Mouse (Mus musculus) intestine, embryonic 15.5 days (tissue): Measurements from ENCODE around the gene Trp53bp2. TPM values are rescaled to one million over a fixed set of nuclear protein-coding genes. Genes with fewer than 3 reads are reported as not detected.
A peak's percentile ranks its signal among the peaks of the same experiment; 100 is the strongest.

Source experiments
- ATAC-seq: fragments of 200-750 bp; cut with Nextera tagmentation; 2 replicates; pipeline ENCODE4 v1.8.0; 2017; ENCODE audit warnings: moderate TSS enrichment, moderate library complexity
- H3K27ac ChIP-seq: fragments of 300-500 bp; sonication (generic); 2 replicates; pipeline ENCODE4 v1.5.1; 2015; ENCODE audit warnings: mild to moderate bottlenecking, inconsistent platforms
- H3K27me3 ChIP-seq: fragments of 300-500 bp; sonication (generic); replicated peaks from 2 replicates; pipeline ENCODE4 v1.6.1; 2015; ENCODE audit warnings: inconsistent platforms
- H3K36me3 ChIP-seq: fragments of 300-500 bp; sonication (generic); 2 replicates; pipeline ENCODE4 v1.6.1; 2015; ENCODE audit warnings: inconsistent platforms
- H3K4me1 ChIP-seq: fragments of 300-500 bp; sonication (generic); replicated peaks from 2 replicates; pipeline ENCODE4 v1.6.1; 2015; ENCODE audit warnings: inconsistent platforms
- H3K4me2 ChIP-seq: fragments of 300-500 bp; sonication (generic); replicated peaks from 2 replicates; pipeline ENCODE4 v1.6.1; 2015; ENCODE audit warnings: mild to moderate bottlenecking, inconsistent platforms
- H3K4me3 ChIP-seq: fragments of 300-500 bp; sonication (generic); replicated peaks from 2 replicates; pipeline ENCODE4 v1.5.1; 2015; ENCODE audit warnings: inconsistent platforms
- H3K9ac ChIP-seq: fragments of 300-500 bp; sonication (generic); 2 replicates; pipeline ENCODE4 v1.6.1; 2015; ENCODE audit warnings: inconsistent platforms
- H3K9me3 ChIP-seq: fragments of 300-500 bp; sonication (generic); 2 replicates; pipeline ENCODE4 v1.6.1; 2016; ENCODE audit warnings: inconsistent platforms
- WGBS: fragments of 180-500 bp; shearing (Covaris S2); methylation state at CpG from one replicate; pipeline ENCODE4 v1.1.7; 2015; 5-methylcytosine and 5-hydroxymethylcytosine counted together
- polyA plus RNA-seq: library from polyadenylated mRNA; unstranded; fragments of >200 nt; fragmentation: Nextera tagmentation; extraction: Ambion mirVana; gene quantifications from 2 replicates; pipeline ENCODE4 v1.2.1, GENCODE M21; 2015

Gene Trp53bp2
- polyA plus RNA-seq, 1 experiment from 2014 or later = 22.6 TPM

DNA sequence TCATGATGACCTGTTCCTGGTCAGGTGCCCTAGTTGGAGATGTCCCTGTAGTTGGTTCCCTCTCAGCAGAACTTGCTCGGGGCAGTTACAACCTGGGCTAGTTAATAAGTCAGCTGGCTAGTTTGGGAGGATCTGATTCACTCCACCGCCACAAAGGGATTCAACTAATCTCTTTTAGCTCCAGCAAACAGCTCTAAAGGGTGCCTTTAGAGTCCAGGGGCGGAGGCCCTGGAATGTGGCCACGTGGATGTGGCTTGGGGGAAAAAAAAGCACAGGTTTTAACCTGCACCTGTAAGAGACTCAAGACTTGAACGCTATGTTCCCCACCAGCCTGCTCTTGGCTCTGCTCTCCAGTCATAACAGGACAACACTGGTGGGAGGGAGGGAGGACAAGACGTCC is 87.7 kb downstream of the Trp53bp2 start:
- no peaks in the 10 kb centered on the region for H3K27me3 ChIP-seq
- no peak overlapping the region for H3K4me3 ChIP-seq
- no peak overlapping the region for H3K9ac ChIP-seq
- 0 out of 2 replicates have a peak overlapping the region, but pooled peaks have one; percentile 49 for H3K27ac ChIP-seq
- 0 out of 2 replicates have a peak, but pooled peaks cover 4% of the 10 kb centered on the region for H3K36me3 ChIP-seq
- WGBS = 58% methylated on average over 6 of the region's 6 CpGs
- no peaks in the 10 kb centered on the region for H3K9me3 ChIP-seq
- peak; percentile 24 for ATAC-seq
- no peak overlapping the region for H3K4me2 ChIP-seq
- H3K4me1 ChIP-seq = peaks cover 42% of the 10 kb centered on the region

DNA sequence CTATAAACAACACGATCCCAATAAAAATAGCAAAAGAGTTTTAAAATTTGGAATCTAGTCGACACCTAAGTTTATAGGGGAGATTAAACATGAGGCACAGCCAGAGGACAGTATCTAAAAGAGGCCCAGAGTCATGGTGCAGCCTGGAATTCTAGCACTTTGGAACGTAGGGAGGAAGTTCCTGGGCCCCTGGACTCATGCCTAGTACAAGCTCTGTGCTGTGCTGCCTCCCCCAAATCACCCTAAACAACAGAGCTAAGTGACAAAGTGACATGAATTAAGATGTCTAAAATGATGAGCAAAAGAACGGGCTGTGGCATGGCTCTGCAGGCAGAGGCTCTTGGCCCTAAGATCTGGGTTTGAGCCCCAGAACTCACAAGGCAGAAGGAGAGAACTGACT is 88.8 kb downstream of the Trp53bp2 start:
- Histone ChIP-seq H3K36me3 (no peaks in the 10 kb centered on the region), H3K27me3 (no peaks in the 10 kb centered on the region), H3K9ac (no peak overlapping the region), H3K27ac (no peak overlapping the region; the same call in 1 of the 2 replicates), H3K4me3 (no peak overlapping the region), H3K4me1 (peaks cover 47% of the 10 kb centered on the region), H3K4me2 (no peak overlapping the region), H3K9me3 (no peaks in the 10 kb centered on the region)
- whole genome bisulfite sequencing = 38% methylated on average over 4 of the region's 4 CpGs
- ATAC-seq = no peak

DNA sequence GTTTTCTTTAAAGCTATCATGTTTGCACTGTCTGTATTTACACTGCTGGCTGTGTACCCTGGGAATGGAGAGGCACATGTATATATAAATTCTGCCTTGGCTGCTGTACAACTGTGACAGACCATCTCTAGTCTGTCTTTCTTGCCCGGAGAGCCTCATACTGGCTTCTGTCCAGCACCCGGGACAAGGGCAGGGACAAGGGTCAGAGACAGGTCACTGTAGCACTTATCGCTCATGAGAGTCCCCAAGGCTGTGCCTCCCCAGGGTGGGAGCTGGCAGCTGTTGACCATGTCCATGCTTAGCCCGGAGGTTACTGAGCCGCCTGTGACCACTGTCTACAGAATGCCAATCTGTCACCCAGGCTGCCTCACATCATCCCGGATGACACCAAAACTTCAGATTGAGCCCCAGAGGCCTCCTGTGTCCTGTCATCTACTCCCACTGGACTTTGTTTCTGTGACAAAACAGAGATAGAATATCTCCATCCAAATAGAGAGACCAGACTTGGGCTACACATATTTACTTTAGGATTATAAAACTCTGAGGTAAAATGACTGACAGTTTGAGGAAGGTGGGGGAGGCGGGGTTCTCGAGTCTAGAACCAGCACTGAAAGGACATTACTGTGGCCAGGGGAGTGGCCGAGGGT is 90.6 kb downstream of the Trp53bp2 start:
- Histone ChIP-seq H3K4me2 (no peak overlapping the region), H3K9me3 (no peaks in the 10 kb centered on the region), H3K27ac (peak overlapping the region; percentile 61), H3K9ac (no peak overlapping the region), H3K27me3 (no peaks in the 10 kb centered on the region), H3K36me3 (no peaks in the 10 kb centered on the region), H3K4me1 (peaks cover 62% of the 10 kb centered on the region), H3K4me3 (no peak overlapping the region)
- peak; percentile 19 for ATAC-seq
- WGBS = 47% methylated on average over 9 of the region's 9 CpGs

DNA sequence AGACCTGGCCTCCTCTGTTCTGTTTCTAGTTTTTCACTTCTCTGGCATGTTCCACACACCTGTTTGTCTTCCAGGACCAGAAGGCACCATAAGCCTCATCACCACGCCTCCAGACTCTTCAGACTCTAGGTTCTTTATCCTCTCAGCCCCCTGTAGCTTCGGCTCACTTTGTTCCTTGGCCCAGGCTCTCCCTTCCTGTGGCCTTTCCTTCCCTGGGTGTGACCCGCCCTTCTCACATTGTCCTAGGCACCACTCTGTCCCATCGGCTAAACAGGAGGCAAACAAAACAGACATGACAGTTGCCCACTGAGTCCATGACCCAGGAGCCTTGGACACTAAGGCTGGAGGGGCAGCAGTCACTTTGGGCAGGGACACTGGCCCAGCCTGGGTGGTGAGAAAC is 91.3 kb downstream of the Trp53bp2 start:
- H3K36me3 ChIP-seq = no peaks in the 10 kb centered on the region
- no peaks in the 10 kb centered on the region for H3K27me3 ChIP-seq
- no peak overlapping the region for H3K4me2 ChIP-seq
- no peak overlapping the region for H3K4me3 ChIP-seq
- no peaks in the 10 kb centered on the region for H3K9me3 ChIP-seq
- WGBS = 74% methylated on average over 4 of the region's 4 CpGs
- H3K4me1 ChIP-seq = peaks cover 62% of the 10 kb centered on the region
- ATAC-seq = no peak
- no peak overlapping the region for H3K9ac ChIP-seq
- peak overlapping the region; percentile 61 for H3K27ac ChIP-seq

DNA sequence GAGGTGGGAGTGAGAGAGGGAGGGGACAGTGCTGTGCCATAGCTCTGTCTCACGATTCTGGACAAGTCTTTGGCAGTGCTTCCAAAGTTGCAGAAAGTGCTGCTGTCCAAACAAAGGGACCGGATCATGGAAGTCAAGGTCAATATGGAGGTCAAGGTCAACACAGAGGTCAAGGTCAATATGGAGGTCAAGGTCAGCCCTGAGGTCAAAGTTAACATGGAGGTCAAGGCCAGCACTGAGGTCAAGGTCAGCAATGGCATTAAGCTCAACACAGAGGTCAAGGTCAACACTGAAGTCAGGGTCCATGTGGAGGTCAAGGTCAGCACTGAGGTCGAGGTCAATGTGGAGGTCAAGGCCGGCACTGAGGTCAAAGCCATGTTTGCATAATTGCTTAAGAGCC is 91.9 kb downstream of the Trp53bp2 start:
- ATAC-seq = no peak
- Histone ChIP-seq H3K4me1 (peaks cover 67% of the 10 kb centered on the region), H3K4me3 (no peak overlapping the region), H3K27me3 (no peaks in the 10 kb centered on the region), H3K9ac (no peak overlapping the region), H3K9me3 (no peaks in the 10 kb centered on the region), H3K4me2 (no peak overlapping the region), H3K27ac (0 out of 2 replicates have a peak overlapping the region, but pooled peaks have one; percentile 61), H3K36me3 (no peaks in the 10 kb centered on the region)
- 85% methylated on average over 4 of the region's 4 CpGs for WGBS

DNA sequence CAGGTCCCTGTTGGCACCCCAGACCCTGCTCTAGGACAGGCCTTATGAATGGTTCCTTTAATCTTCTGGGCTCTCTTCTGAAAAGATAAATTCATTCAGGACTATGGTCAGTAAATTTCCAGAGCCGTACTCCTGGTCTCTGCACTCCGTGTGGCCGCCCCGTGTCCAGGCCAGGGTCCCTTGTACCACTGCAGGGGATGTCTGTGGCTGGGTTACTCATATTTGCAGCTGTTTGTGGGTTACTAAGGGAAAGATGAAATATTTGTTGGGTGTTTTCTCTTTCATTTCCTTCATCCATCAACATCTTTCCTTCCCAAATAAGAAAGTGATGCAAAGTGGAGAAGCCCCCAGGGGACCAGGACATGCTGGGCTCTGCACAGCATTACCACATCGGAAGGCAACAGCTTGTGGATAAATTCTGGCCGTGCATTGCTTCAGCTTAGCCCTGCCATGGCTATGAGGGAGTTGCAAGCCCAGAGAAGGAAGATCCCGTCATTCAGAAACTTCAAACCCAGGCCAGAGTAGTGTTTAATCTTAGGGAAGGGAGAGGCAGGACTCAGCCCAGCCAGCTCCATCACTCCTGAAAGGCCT is 92.9 kb downstream of the Trp53bp2 start:
- H3K36me3 ChIP-seq = no peaks in the 10 kb centered on the region
- no peak overlapping the region for H3K27ac ChIP-seq
- H3K4me1 ChIP-seq = peaks cover 68% of the 10 kb centered on the region
- no peak overlapping the region for H3K4me3 ChIP-seq
- H3K4me2 ChIP-seq = no peak overlapping the region
- WGBS = 88% methylated on average over 7 of the region's 7 CpGs
- H3K27me3 ChIP-seq = no peaks in the 10 kb centered on the region
- H3K9ac ChIP-seq = no peak overlapping the region
- no peaks in the 10 kb centered on the region for H3K9me3 ChIP-seq
- no peak for ATAC-seq

DNA sequence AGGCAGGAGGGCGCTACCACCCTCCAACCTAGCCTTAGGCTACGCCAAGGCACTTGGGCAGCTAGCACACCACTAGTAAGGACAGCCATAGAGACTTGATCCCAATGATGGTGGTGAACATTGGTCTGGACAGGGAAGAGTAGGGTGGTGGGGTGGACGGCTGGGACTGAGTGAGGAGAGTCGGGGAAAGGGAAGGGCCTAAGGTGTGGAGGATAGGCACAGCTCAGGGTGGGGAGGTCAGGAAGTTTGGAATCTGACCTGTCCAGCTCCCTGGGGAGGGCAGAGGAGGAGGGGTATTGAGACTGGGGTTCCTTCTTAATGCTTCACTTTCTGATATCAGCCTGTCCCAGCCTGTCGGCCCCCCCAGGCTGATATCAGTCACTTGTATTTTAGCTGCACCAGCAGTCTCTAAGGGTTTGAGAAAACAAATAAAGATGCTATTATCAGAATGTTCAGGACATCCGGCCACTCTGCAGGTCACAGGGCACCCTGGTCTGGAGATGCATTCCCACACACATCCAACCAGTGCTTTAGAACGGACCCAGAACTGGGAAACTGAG is 93.6 kb downstream of the Trp53bp2 start:
- H3K36me3 ChIP-seq = no peaks in the 10 kb centered on the region
- 88% methylated on average over 7 of the region's 7 CpGs for whole genome bisulfite sequencing
- no peaks in the 10 kb centered on the region for H3K9me3 ChIP-seq
- no peak overlapping the region for H3K27ac ChIP-seq
- H3K4me3 ChIP-seq = no peak overlapping the region
- no peaks in the 10 kb centered on the region for H3K27me3 ChIP-seq
- peaks cover 62% of the 10 kb centered on the region for H3K4me1 ChIP-seq
- H3K9ac ChIP-seq = no peak overlapping the region
- ATAC-seq = no peak
- H3K4me2 ChIP-seq = no peak overlapping the region

DNA sequence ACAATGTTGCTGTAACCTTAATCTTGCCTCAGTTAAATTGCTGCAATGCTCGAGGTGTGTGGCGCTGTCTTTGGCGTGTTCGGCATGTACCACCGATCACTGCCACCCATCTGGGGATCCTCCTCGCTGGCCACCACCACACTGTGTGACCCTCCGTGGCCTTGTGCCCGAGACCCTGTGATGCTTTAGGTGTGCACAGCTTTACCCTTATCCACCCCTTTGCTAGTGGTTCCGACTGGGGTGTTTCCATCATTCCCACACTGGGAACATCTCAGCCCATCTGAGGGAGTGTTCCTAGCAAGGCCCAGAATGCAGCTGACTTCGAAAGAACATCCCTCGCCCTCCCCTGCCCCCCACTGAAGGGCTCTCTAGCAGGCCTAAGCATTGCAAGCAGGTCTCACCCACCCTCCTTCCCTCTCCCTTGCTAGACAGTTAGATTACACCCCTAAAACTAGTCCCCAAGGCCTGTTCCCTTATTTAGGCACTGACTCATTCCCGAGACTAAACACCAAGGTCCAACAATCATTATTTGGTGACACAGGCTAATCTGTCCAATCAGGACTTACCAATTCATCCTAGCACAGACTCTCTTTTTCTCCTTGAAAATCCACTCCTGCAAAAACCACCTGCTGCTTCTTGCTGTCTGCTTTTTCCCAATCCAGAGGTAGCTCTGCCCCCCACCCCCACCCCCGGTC is 94.4 kb downstream of the Trp53bp2 start:
- WGBS = 79% methylated on average over 13 of the region's 13 CpGs
- H3K4me3 ChIP-seq = no peak overlapping the region
- H3K4me1 ChIP-seq = peaks cover 59% of the 10 kb centered on the region
- H3K4me2 ChIP-seq = no peak overlapping the region
- ATAC-seq = no peak
- no peaks in the 10 kb centered on the region for H3K9me3 ChIP-seq
- no peaks in the 10 kb centered on the region for H3K27me3 ChIP-seq
- no peak overlapping the region for H3K9ac ChIP-seq
- 0 out of 2 replicates have a peak overlapping the region, but pooled peaks have one; percentile 48 for H3K27ac ChIP-seq
- no peaks in the 10 kb centered on the region for H3K36me3 ChIP-seq

DNA sequence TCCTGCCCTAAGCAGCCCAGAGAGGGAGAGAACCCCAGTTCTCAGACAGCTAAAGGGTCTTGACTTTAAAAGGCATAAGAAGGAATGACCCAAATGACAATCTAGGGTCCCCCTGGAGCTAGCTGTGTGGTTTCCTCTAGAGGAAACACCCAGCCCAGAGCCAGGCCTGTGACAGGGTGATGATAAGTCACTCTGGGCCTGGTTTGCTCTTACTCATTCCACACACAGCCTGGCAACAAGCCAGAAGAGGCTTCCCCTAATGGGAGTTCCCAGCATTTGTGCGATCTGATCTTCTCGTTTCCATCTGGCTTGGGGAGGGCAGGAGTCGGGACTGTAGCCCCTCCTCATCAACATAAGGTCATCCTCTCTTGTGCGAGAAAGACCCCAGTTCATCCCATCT is 95.3 kb downstream of the Trp53bp2 start:
- Histone ChIP-seq H3K4me1 (peaks cover 62% of the 10 kb centered on the region), H3K4me2 (0 out of 2 replicates have a peak overlapping the region, but pooled peaks have one; percentile 33), H3K9ac (no peak overlapping the region), H3K4me3 (no peak overlapping the region), H3K36me3 (peaks cover 5% of the 10 kb centered on the region; the same call in 1 of the 2 replicates), H3K9me3 (no peaks in the 10 kb centered on the region), H3K27ac (peak overlapping the region; percentile 48), H3K27me3 (no peaks in the 10 kb centered on the region)
- ATAC-seq = peak; percentile 34; the same call in 1 of the 2 replicates
- WGBS = 19% methylated on average over 4 of the region's 4 CpGs

DNA sequence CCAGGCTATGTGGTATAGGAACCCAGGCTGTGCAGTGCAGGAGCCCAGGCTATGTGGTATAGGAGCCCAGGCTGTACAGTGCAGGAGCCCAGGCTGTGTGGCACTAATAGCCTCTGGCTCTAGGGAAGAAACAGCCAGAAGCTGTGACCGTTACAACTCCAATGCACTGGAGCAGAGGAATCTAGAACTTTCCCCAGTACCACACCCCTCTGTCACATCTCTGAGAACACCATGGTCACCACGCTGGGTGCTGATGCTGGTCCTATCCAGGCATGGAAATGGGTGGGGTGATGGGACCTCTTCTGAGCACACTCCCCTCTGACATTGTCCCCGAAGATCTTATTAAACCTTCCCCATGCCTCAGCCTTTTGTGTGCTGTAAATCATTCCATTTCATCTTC is 96.3 kb downstream of the Trp53bp2 start:
- H3K4me1 ChIP-seq = peaks cover 55% of the 10 kb centered on the region
- no peaks in the 10 kb centered on the region for H3K9me3 ChIP-seq
- no peak overlapping the region for H3K4me3 ChIP-seq
- H3K27me3 ChIP-seq = no peaks in the 10 kb centered on the region
- no peak for ATAC-seq
- 89% methylated on average over 3 of the region's 3 CpGs for WGBS
- peaks cover 13% of the 10 kb centered on the region for H3K36me3 ChIP-seq
- no peak overlapping the region for H3K9ac ChIP-seq
- H3K27ac ChIP-seq = no peak overlapping the region
- no peak overlapping the region for H3K4me2 ChIP-seq

DNA sequence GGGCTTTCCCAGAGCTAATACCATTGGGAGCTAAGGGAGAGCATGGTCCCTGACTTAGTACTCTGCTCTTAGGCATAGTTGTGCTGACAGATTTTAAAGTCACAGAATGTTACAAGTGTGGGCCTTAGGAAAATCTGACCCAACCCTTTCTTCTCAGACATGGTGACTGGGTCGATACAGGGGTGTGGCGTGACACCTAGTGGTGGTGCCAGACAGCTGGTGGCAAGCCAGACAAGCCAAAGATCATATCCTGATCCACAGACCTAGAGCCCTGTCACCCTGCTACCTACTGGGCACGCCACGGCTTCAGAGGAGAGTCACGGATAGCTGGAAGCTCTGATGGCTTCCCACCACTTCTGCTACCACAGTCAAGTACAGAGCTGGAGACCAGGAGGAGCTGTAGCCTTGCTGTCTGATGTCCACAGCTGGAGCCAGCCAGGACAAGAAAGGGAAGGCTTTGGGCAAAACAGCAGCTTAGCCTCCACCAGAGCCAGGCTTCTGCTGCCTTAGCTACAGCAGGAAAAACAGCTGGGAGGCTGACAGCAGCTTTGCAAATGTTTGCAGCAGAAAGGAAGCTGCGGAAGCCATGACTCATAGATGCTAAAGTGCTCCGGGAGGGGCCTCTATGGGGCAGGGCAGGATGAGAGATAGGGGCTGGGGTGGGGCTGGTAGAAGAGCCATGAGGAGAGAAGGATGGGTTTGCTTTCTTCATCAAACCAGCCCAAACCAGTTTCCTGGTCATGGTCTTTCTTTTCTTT is 97.4 kb downstream of the Trp53bp2 start:
- H3K27ac ChIP-seq = peak overlapping the region; percentile 84
- peak overlapping the region; percentile 2 for H3K9ac ChIP-seq
- H3K4me1 ChIP-seq = peaks cover 50% of the 10 kb centered on the region
- no peaks in the 10 kb centered on the region for H3K27me3 ChIP-seq
- WGBS = 34% methylated on average over 7 of the region's 7 CpGs
- H3K4me2 ChIP-seq = peak overlapping the region; percentile 18; the same call in 1 of the 2 replicates
- H3K9me3 ChIP-seq = no peaks in the 10 kb centered on the region
- peaks cover 16% of the 10 kb centered on the region for H3K36me3 ChIP-seq
- ATAC-seq = peak; percentile 88
- no peak overlapping the region for H3K4me3 ChIP-seq
